Mouse (Mus musculus) spleen, postnatal 14 days (tissue): Measurements from ENCODE around the gene Tyw1.

Source experiments
- DNase-seq, 2 experiments: peaks; one replicate each; pipeline ENCODE4 v3.0.0; 2021 to 2022; ENCODE audit warnings: low spot score in 2 of 2

The Tyw1 gene

DNA sequence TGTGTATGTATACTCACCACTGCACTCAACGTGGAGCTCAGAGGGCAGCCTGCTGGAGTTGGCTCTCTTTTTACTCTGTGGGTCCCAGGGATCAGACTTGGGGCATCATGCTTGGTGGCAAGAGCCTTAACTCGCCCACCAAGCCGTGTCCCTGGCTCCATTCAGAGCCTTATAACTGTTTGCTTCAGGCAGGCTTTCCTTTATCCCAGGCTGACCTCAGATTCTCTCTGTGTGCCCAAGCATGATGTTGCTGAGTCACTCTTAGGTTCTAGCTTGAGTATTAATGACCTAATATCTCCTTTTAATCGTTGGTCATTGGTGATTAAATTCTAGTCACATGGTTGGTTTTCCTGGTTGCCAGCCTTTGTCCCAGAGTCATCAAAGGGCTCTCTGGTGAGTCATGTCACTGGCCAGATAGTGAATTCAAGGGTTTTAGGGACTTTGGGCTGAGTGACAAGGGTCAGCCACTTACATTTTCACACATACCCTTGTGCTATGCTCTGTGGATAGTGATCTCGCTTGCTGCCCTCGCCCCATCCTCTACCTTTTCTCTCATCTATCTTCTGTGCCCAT is 9.1 kb downstream of the Tyw1 start:
- no peak for DNase-seq

DNA sequence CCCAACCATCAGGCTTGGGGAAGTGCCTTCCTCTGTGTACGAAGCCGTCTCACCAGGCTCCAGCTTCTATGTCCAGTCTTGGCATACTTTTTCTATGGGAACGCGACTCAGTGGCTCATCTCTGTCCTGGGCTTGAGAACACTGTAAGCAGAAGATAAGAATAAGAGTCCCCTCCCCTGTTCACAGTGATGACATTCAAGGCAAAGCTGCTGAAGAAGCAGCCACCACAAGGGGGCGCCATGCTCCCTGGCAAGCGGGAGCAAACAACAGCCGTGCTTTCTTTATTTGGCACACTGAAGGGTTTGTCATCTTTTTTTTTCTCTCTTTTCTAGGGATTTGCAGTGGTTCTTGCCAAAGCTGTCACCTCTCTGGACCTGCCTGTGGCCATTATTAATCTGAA is 11.2 kb downstream of the Tyw1 start:
- DNase-seq: peak; percentile 23 to 47

DNA sequence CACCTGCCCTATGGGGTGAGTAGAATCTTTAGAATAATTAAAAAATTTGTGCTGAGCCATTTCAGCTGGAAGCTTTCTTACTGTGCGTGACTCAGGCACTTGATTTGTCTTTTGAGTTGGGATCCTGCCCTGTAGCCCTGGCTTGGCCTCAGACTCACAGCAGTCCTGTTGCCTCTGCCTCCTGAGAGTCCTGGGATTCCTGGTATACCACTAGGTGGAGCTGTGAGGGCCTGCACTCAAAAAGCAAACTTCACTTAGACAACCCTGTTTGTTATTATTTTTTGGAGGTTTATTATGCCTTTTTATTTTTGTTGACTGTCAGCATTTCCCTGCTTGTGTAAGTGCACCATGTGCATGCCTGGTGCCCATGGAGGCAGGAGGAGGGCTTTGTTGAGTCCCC is 11.9 kb downstream of the Tyw1 start:
- no peak for DNase-seq

GRCm38 (mm10) chr5:130268976-130269375 is 13.6 kb downstream of the Tyw1 start:
- no peak for DNase-seq

DNA sequence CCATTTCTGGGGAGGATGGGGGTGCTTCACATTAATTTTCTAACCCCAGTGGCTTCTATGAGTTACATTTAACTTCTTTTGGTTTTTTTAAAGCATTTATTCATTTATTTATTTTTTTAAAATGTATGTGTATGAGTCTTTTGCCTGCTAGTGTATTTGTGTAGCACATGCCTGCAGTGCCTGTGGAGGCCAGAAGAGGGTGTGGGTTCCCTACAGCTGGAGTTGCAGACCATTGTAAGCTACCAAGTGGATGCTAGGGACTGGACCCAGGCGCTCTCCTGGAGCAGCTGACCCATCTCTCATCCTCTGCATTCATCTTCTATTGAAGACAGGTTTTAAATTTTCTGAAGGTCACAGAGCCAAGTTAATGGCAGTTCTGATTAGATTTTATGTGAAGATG is 16.9 kb downstream of the Tyw1 start:
- no peak for DNase-seq

GRCm38 (mm10) chr5:130273046-130273445 is 17.6 kb downstream of the Tyw1 start:
- no peak for DNase-seq

- no peak for DNase-seq
Measured at GRCm38 (mm10) chr5:130275509-130275908, 20.1 kb downstream of the Tyw1 start.

- DNase-seq: no peak
Measured at GRCm38 (mm10) chr5:130278011-130278472, 22.6 kb downstream of the Tyw1 start.

GRCm38 (mm10) chr5:130283079-130283732 is 27.8 kb downstream of the Tyw1 start:
- no peak for DNase-seq

GRCm38 (mm10) chr5:130288106-130288505 is 32.7 kb downstream of the Tyw1 start:
- DNase-seq: no peak

DNA sequence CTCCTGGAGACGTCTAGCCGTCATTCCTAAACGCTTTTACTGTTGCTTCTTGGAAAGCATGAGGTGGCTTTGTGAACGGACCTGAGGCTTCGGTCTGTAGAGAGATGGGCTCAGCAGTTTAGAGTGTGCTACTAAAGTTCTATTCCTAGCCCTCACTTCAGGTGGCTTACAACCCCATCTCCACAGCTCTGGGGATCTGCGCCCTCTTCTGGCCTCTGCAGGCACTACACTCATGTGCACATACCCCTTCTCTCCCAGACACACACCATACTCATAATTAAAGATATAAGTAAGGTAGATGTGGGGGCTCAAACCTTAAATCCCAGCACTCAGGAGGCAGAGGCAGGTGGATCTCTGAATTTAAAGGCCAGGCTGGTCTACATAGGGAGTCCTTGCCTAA is 34.8 kb downstream of the Tyw1 start:
- no peak for DNase-seq

DNA sequence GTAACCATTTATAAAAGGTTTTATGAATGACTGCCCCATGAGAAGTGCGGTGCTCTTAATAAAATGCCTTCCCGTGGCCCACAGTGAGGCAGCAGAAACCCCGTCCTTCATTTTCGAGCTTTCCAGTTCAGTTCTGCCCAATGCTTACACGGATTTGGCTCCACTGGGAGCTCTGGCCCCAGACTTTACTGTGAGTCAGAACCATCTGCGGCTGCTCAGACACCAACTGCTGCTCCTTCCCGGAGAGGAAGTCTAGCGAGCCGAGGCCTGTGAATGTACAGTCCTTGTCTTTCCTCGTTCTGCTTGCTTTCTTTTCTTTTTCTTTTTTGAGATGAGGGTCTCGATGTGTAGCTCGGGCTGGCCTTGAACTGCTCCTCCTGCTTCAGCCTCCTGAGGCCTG is 35.4 kb downstream of the Tyw1 start:
- no peak for DNase-seq

DNA sequence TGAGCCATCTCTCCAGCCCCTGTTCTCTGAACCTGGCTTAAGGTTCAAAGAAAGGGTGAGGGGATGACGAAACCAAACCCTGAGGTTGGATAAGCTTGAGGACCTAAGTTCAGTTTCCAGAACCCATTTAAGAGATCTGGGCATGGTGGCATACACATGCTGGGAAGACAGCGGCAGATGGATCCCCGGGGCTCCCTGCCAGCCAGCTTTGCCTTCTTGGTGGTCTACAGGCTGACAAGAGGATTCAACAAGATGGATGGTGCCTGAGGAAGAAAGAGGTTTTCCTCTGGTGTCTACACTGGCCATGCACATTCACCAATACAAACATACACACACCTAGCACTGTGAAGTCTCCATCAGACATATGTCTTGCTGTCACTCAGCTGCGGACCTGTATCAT is 37.6 kb downstream of the Tyw1 start:
- DNase-seq: no peak

- DNase-seq: no peak
Measured at GRCm38 (mm10) chr5:130293941-130294340, 38.5 kb downstream of the Tyw1 start.

DNA sequence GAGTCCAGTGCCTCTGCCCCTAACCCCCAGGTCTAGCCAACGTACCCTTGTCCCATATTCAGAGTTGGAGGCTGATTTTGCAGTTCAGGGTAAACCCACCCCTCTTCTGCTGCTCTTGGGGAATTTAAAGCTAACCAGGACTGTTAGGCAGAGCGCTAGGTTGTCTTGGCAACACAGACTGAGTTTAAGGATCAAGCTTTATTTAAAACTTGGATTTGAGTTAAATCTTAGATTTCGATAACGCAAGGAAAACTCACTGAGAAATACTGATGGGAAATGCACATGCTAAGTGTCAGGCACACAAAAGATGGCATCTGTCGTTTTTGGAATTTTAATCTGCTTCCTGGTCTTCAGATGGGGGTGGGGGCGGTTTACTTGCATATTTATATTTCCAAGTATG is 39.2 kb downstream of the Tyw1 start:
- no peak for DNase-seq

DNA sequence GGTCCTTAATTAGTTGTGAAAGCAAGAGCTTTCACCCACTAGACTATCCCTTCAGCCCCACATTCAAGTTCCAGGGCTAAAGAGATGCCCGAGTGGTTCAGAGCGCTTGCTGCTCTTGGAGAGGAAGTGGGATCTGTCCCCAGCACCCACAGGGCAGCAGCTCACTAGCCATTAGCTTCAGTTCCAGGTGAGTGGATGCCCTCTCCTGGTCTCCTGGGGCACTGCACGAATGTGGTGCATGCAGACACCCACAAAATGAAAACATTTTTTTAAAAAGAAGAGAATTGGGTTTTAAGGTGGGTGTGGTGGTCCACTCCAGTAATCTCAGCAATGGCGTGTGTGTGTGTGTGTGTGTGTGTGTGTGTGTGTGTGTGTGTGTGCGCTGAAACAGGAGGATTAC is 40.7 kb downstream of the Tyw1 start:
- no peak for DNase-seq

DNA sequence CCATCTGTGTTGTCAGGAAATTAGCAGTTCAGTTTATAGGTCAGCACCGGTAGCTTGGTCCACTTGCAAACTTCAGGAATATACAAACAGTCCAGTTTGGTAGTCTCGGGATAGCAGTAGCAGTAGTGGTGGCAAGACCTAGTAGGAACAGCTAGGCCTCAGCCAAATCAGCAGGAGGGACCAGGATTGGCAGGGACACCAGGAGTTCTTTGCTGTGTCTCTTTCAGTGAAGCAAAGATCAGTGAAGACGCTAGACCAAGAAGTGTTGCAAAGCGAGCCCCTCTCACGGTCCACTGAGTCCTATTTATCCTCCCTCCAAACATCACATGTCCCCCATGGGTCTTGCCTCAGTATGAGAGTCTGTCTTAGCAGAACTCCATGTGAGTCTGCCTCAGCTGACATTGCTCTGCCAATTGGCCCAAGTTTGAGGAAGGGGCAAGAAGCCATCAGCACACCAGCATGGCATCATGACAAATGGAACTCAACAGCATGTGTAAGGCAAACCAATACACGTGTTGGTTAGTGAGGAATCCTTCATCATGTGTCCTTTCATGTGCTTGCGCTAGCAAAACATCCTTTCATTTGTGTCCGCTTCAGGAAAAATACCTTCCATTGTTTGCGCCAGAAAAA is 43.5 kb downstream of the Tyw1 start:
- no peak for DNase-seq

GRCm38 (mm10) chr5:130299526-130299925 is 44.1 kb downstream of the Tyw1 start:
- no peak for DNase-seq

DNA sequence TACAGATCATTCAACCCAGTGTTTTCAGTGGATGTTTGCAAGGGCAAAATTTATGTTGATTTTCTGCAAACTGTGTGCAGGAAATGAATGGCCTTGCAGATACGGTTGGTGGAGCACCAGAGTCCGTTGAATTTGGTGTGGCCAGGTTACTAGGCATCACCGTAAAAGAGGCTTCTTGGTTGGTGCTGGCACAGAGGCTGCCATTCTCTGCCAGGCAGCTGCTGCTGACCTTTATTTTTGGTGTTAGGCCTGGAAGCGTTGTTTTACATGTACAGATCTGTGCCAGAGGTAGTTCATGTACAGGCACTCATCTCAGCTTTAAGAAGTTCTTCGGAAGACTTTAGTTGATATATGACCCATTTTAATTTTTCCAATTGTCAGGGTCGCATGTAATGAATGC is 48.2 kb downstream of the Tyw1 start:
- DNase-seq: no peak

- DNase-seq: no peak
Measured at GRCm38 (mm10) chr5:130307921-130308320, 52.5 kb downstream of the Tyw1 start.

DNA sequence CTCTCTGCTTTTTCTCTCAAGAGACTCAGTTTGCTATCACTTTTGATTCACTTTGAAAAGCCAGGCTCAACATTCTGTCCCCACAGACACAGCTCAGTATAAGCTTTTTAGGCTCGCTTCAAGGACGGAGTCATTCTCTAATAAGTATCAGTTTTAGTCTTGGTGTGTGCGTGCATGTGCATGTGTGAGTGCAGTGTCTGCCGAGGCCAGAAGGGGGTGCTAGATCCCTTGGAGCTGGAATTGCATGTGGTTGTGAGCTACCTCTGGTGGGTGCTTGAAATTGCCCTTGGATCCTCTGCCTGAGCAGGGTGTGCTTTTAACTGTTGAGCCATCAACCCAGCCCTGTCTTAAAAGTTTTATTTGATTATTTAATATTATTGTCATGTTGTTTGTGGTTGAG is 54.7 kb downstream of the Tyw1 start:
- DNase-seq: no peak

DNA sequence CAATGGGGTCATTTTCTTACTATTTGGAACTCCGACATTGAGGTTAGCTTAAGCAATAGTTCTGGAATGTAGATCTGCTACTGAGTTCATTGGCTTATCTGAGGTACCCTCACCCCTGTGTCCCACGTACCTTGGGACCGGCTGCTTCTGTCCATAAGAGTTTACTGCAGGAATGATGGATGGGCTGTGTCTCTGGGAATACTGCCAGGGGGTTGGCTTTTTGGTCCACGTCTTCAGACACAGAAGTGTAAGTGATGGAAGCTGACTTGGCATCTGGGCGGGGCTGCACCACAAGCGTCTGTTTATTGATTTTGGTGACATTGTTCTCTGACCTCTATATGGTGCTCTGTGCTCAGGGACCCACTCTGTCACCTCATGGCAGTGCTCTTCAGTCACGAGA is 55.4 kb downstream of the Tyw1 start:
- DNase-seq: no peak

GRCm38 (mm10) chr5:130313488-130313887 is 58.1 kb downstream of the Tyw1 start:
- no peak for DNase-seq
